Mouse (Mus musculus) monocyte, adult 5-6 weeks (primary cell): ENCODE measurements around the gene Klf13. TPM values are rescaled to one million over a fixed set of nuclear protein-coding genes. Genes with fewer than 3 reads are reported as not detected.

Experiments used
- ATAC-seq: fragments of 153-309, 156-312 bp; replicated peaks from 2 replicates; pipeline ENCODE4 v1.8.0; 2017; ENCODE audit warnings: mild to moderate bottlenecking; ENCODE audit not compliant: low TSS enrichment, insufficient number of reproducible peaks, severe bottlenecking, poor library complexity, low FRiP score
- total RNA-seq: library from RNA; stranded (forward); fragments of 200-1000, 200-491, 200-594 nt; gene quantifications from 3 replicates; pipeline ENCODE4 v1.2.3, GENCODE M21; 2017

Klf13 gene
- total RNA-seq: 106 to 183 TPM (median 115 TPM) in 3 replicates

GRCm38 (mm10) chr7:63938914-63939396 lies at the start of gene Klf13:
Gene Klf13, minus strand, starts transcription at chr7:63938915.
- peak; percentile 61 for ATAC-seq

- no peak for ATAC-seq
These were observed 49.7 kb upstream of the Klf13 start for GRCm38 (mm10) chr7:63988391-63988790.

GRCm38 (mm10) chr7:63986407-63987182 lies 47.9 kb upstream of the Klf13 start:
- no peak for ATAC-seq

GRCm38 (mm10) chr7:63985696-63986406 lies 47.1 kb upstream of the Klf13 start:
- ATAC-seq: no peak

GRCm38 (mm10) chr7:63985266-63985665 lies 46.6 kb upstream of the Klf13 start:
- no peak for ATAC-seq

- no peak for ATAC-seq
These were observed 45.6 kb upstream of the Klf13 start for GRCm38 (mm10) chr7:63984329-63984728.

GRCm38 (mm10) chr7:63977631-63978030 lies 38.9 kb upstream of the Klf13 start:
- no peak for ATAC-seq

- ATAC-seq: no peak
These were observed 32.3 kb upstream of the Klf13 start for GRCm38 (mm10) chr7:63970986-63971385.

- no peak for ATAC-seq
These were observed 31.2 kb upstream of the Klf13 start for GRCm38 (mm10) chr7:63969941-63970340.

- ATAC-seq: peak; percentile 36; the same call in 1 of the 2 replicates
These were observed 27.1 kb upstream of the Klf13 start for GRCm38 (mm10) chr7:63965635-63966418.

- ATAC-seq: peak; percentile 59
These were observed 26.4 kb upstream of the Klf13 start for GRCm38 (mm10) chr7:63965135-63965534.

GRCm38 (mm10) chr7:63964121-63964520 lies 25.4 kb upstream of the Klf13 start:
- ATAC-seq: no peak

GRCm38 (mm10) chr7:63963632-63964031 lies 24.9 kb upstream of the Klf13 start:
- no peak for ATAC-seq

GRCm38 (mm10) chr7:63957872-63958640 lies 19.3 kb upstream of the Klf13 start:
- no peak for ATAC-seq

- ATAC-seq: no peak
These were observed 18.4 kb upstream of the Klf13 start for GRCm38 (mm10) chr7:63956981-63957713.

- ATAC-seq: no peak
These were observed 17.6 kb upstream of the Klf13 start for GRCm38 (mm10) chr7:63956138-63956823.

GRCm38 (mm10) chr7:63955440-63955839 lies 16.7 kb upstream of the Klf13 start:
- ATAC-seq: no peak
